Mouse (Mus musculus): ENCODE measurements around the gene Shroom1. TPM values are rescaled to one million over a fixed set of nuclear protein-coding genes. Genes with fewer than 3 reads are reported as not detected.
"Not testable (repeated sequence)": the region's sequence is repeated elsewhere in the genome, so short reads cannot be mapped to it uniquely, and the experiment has no call there.

Shroom1 gene
- total RNA-seq (2015), result 0.05 and 0.13 TPM in 2 replicates
- total RNA-seq (2017), result 0.07 and 4.5 TPM in 2 replicates

GRCm38 (mm10) chr11:53456474-53457371 lies at the start of gene Shroom1, which contains the start of gene Gm10447:
TSS of gene Shroom1 (plus strand) at chr11:53457205.
TSS of gene Gm10447 (minus strand) at chr11:53457110.
- ATAC-seq (ENCODE audit: poor library complexity, severe bottlenecking), result peak; percentile 93

GRCm38 (mm10) chr11:53411738-53412137 lies 45.3 kb upstream of the Shroom1 start:
- ATAC-seq (ENCODE audit: poor library complexity, severe bottlenecking), result peak; percentile 57

- ATAC-seq (ENCODE audit: poor library complexity, severe bottlenecking), result no peak
Observed at GRCm38 (mm10) chr11:53413871-53414270, 43.1 kb upstream of the Shroom1 start.

GRCm38 (mm10) chr11:53418048-53418447 lies 39.0 kb upstream of the Shroom1 start:
- no peak for ATAC-seq (ENCODE audit: poor library complexity, severe bottlenecking)

GRCm38 (mm10) chr11:53423036-53423435 lies 34.0 kb upstream of the Shroom1 start, which contains the start of gene Leap2:
TSS of gene Leap2 (minus strand) at chr11:53423170.
- ATAC-seq (ENCODE audit: poor library complexity, severe bottlenecking), result no peak

- no peak for ATAC-seq (ENCODE audit: poor library complexity, severe bottlenecking)
Observed at GRCm38 (mm10) chr11:53424826-53425225, 32.2 kb upstream of the Shroom1 start.

- no peak for ATAC-seq (ENCODE audit: poor library complexity, severe bottlenecking)
Observed at GRCm38 (mm10) chr11:53425251-53425650, 31.8 kb upstream of the Shroom1 start.

- ATAC-seq (ENCODE audit: poor library complexity, severe bottlenecking), result no peak
Observed at GRCm38 (mm10) chr11:53425711-53426255, 31.2 kb upstream of the Shroom1 start.

GRCm38 (mm10) chr11:53426914-53427313 lies 30.1 kb upstream of the Shroom1 start:
- ATAC-seq (ENCODE audit: poor library complexity, severe bottlenecking), result not testable (repeated sequence)

GRCm38 (mm10) chr11:53427993-53428715 lies 28.9 kb upstream of the Shroom1 start:
- no peak for ATAC-seq (ENCODE audit: poor library complexity, severe bottlenecking)

- ATAC-seq (ENCODE audit: poor library complexity, severe bottlenecking), result no peak
Observed at GRCm38 (mm10) chr11:53428716-53429057, 28.3 kb upstream of the Shroom1 start.

- no peak for ATAC-seq (ENCODE audit: poor library complexity, severe bottlenecking)
Observed at GRCm38 (mm10) chr11:53429182-53429581, 27.8 kb upstream of the Shroom1 start.

GRCm38 (mm10) chr11:53430300-53430669 lies 26.7 kb upstream of the Shroom1 start:
- peak; percentile 45 for ATAC-seq (ENCODE audit: poor library complexity, severe bottlenecking)

- peak; percentile 89 for ATAC-seq (ENCODE audit: poor library complexity, severe bottlenecking)
Observed at GRCm38 (mm10) chr11:53430670-53431346, 26.2 kb upstream of the Shroom1 start, which contains the start of the genes Uqcrq and Gdf9. TSS of gene Uqcrq (minus strand) at chr11:53430831. TSS of gene Gdf9 (plus strand) at chr11:53431023.

GRCm38 (mm10) chr11:53431347-53432056 lies 25.5 kb upstream of the Shroom1 start:
- no peak for ATAC-seq (ENCODE audit: poor library complexity, severe bottlenecking)

GRCm38 (mm10) chr11:53433057-53433456 lies 23.9 kb upstream of the Shroom1 start:
- no peak for ATAC-seq (ENCODE audit: poor library complexity, severe bottlenecking)

- no peak for ATAC-seq (ENCODE audit: poor library complexity, severe bottlenecking)
Observed at GRCm38 (mm10) chr11:53435504-53435903, 21.5 kb upstream of the Shroom1 start.

- peak; percentile 66 for ATAC-seq (ENCODE audit: poor library complexity, severe bottlenecking)
Observed at GRCm38 (mm10) chr11:53436338-53436737, 20.7 kb upstream of the Shroom1 start.

- ATAC-seq (ENCODE audit: poor library complexity, severe bottlenecking), result no peak
Observed at GRCm38 (mm10) chr11:53441921-53442320, 15.1 kb upstream of the Shroom1 start.

- ATAC-seq (ENCODE audit: poor library complexity, severe bottlenecking), result no peak
Observed at GRCm38 (mm10) chr11:53443861-53444260, 13.1 kb upstream of the Shroom1 start.

Data from megakaryocyte, adult 5-6 weeks (primary cell).